Mouse (Mus musculus) right cerebral cortex, postnatal 10 days (tissue): ENCODE results near the gene Bcl11a.
A peak's percentile ranks its signal among the peaks of the same experiment; 100 is the strongest.

ENCODE experiments used
- DNase-seq, 2 experiments: peaks; one replicate each; pipeline ENCODE4 v3.0.0; 2021; ENCODE audit warnings: low spot score in 2 of 2

Bcl11a gene

DNA sequence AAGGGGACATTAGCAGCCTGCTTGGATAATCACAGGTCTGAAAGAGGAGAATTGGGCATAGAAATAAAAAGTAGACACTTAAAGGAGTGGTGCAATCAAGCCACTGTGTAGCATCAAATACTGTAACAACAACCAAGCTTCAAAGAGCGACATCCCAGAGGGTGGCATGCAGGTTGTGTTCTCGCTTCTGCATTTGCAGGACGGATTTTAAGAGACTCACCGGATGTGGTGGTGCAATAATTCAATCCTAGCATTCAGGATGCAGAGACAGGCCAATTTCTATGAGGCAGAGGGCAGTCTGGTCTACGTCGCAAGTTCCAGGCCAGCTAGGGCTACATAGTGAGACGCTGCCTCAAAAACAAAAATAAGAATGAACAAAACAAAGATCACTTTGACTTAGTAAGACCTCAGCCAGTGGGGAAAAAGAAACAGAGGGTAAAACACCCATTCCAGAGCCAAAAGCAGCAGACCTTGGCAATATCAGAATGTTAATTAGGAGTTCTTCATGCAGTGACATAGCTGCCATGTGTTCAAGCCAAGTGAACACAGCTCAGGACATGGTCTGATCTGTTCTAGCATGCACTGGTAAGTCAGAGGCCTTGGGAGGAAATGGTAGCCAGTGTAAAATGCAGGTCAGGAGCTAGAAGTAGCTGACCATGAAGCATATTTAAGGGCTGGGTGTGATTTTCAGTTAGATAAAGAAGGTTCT, 74.4 kb downstream of the Bcl11a start:
- no peak for DNase-seq

DNA sequence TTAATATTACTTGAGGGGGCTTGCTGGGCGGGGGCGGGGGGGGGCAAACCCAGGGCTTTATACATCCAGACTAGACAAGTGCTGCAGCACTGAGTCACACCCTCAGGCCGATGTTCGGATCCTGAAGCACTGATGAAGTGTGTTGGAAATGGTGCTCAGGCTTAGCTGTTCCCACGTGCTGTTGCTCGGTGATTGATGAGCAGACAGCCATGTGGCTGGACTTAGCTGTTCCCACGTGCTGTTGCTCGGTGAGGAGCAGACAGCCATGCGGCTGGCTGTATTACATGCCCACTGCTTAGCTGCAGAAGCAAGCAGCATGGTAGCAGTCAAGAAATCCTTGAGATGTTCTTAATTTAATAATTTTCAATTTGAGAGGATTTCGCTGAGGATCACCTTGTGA, 75.2 kb downstream of the Bcl11a start:
- no peak for DNase-seq

DNA sequence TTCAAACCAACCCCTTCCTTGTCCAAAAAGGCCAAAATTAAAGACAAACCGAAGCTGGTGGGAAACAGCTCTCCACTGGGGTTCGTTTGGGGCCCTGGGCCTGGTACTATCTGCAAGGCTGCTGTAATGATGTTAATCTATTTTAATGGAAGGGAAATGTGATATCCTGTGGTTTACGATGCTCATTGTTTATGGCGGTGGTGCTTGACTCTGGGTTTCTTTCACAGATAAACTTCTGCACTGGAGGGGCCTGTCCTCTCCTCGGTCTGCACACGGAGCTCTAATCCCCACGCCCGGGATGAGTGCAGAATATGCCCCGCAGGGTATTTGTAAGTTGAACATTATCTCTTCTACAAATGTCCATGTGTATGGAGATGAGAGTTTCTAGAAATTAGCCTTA, 80.2 kb downstream of the Bcl11a start:
- DNase-seq, result no peak

DNA sequence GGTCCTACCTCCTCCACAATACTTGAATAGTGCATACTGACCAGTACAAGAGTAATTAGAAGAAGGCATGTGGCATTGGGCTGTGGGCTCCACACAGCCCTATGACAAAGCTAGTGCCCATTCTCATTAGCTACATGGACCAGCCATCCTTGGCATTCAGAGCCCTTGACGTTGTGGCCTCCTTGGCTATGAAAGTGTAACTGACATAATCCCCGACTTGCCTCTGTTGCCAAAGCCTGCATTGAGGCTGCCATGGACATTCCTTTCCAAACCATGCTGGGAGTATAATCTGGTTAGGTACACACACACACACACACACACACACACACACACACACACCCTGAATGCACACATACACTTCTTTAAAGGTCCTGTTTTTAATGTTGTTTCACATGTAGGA, 81.8 kb downstream of the Bcl11a start:
- DNase-seq, result no peak

DNA sequence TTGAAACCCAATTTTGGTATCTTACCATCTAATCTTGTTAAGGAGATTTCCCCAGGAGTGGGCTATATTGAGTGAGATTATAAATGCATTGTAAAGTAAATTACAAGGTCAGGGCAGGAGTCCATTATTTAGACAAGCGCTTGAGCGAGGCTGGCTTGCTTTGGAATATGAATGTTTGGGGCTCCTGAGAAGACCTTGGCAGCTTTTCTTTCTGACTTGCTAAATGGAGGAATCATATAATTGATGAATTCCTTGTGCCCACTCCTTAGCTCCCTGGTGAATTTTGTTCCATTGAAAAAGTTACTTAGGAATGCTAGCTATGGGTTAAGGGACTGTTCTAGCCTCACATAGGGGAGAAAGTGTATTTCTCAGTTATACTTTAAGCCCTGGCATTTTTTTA, 83.6 kb downstream of the Bcl11a start:
- no peak for DNase-seq

DNA sequence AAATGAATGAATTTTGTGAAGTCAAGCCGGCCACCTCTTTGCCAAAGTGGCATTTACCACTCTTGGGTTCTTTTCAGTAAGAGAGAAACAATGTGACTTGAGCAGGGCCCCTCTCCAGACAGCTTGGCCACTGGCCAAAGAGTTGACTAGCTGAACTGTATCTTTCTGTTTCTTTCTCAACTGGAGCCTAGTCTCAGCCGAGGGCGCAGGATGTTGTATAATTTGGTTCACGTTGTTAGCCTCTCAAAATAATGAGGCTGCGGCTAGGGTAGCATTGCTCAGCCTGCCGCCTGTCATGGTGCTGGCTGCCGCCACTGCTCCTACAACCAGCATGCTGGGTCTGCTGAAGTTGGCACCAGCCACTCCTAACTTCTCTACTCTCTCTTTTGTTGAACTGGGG, 84.2 kb downstream of the Bcl11a start:
- peak; percentile 83 to 85 for DNase-seq

DNA sequence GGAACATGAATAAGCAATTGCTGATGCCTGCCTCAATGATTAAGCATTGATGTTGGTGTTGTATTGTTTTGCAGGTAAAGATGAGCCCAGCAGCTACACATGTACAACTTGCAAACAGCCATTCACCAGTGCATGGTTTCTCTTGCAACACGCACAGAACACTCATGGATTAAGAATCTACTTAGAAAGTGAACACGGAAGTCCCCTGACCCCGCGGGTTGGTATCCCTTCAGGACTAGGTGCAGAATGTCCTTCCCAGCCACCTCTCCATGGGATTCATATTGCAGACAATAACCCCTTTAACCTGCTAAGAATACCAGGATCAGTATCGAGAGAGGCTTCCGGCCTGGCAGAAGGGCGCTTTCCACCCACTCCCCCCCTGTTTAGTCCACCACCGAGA, 85.2 kb downstream of the Bcl11a start:
- no peak for DNase-seq

DNA sequence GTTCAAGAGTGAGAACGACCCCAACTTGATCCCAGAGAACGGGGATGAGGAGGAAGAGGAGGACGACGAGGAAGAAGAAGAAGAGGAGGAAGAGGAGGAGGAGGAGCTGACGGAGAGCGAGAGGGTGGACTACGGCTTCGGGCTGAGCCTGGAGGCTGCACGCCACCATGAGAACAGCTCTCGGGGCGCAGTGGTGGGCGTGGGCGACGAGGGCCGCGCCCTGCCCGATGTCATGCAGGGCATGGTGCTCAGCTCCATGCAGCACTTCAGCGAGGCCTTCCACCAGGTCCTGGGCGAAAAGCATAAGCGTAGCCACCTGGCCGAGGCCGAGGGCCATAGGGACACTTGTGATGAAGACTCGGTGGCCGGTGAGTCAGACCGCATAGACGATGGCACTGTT, 86.2 kb downstream of the Bcl11a start:
- DNase-seq, result no peak

DNA sequence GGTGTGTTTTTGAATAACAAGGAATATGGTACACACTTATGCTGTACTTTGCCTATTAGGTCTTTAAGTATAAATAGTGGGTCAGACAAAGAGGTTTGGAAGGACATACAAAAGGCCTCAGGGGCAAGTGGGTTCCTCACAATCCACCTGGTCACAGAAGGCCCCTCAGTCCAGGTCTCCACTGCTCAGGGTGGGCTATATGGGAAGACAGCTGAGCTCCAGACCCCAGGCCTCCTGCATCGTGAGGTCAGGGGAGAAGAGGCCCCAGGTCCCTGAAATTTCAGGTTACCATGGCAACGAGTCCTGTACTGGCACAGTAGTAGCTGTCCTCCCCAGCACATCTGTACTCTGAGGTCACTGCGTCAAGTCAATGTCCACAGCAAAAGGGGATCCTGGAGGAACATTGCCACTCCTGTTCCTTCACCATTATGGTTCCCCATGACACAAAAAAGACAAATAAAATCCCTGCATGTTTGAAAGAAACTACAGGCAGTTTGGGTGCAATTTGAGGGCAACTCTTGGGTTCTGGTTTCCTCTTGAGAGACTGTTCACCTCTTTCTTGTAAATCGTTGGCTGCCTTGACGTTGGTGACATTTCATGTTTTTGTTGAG, 93.9 kb downstream of the Bcl11a start:
- DNase-seq, result no peak

DNA sequence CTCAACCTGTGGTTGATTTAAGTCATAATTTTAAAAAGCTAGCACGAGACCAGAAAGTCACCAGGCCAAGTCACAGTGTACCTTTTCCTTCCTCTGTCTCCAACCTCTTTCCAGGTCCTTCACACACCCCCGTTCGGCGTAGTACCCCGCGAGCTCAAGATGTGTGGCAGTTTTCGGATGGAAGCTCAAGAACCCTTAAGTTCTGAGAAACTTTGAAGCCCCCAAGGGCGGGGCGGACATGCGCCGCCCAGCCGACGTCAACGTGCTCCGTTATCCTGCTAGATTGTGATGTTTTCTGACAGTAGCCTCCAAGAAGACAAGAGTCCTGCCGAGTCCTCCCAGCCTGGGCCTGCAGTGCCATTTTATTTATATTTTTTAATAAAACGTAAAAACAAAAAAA, 94.7 kb downstream of the Bcl11a start:
- DNase-seq, result no peak

DNA sequence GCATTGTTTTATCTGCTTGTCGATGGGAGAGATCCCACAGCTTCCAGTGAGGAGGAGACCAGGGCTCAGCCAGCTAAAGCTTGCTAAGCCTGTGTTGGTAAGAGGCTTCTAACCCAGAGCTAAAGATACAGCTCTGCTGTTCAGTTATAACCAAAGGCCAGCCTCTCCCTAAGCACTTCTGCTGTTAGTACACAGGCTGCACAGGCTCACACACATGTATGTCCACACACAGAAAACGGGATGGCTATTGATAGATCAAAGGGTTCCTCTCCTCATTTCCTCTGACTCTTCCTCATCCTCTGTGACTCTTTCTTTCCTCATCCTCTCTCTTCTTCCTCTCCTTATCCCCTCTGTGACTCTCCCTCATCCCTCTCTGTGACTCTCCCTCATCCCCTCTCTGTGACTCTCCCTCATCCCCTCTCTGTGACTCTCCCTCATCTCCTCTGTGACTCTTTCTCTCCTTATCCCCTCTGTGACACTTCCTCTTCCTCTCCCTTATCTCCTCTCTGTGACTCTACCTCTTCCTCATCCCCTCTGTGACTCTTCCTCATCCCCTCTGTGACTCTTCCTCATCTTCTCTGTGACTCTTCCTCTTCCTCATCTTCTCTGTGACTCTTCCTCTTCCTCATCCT, 96.4 kb downstream of the Bcl11a start:
- no peak for DNase-seq

DNA sequence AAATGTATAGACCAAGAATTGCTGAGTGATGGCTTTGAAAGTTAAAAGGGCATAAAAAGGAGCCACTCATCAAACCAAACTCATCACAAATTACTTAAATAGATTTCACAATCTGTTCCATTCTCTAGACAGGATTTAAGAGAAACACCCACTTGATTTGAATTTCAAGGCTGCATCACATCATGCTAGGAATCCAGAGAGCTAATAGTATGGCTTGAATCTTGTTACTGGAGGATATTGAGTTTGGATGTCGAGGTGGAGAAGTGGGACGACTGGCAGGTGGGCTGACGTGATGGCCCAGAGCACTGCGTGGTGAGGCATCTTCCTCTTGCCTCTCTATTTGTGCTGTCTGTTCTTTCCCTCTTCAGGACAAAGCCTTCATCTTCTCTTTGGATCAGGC, 99.6 kb downstream of the Bcl11a start:
- peak in 1 of 2 experiments; percentile 30 for DNase-seq

DNA sequence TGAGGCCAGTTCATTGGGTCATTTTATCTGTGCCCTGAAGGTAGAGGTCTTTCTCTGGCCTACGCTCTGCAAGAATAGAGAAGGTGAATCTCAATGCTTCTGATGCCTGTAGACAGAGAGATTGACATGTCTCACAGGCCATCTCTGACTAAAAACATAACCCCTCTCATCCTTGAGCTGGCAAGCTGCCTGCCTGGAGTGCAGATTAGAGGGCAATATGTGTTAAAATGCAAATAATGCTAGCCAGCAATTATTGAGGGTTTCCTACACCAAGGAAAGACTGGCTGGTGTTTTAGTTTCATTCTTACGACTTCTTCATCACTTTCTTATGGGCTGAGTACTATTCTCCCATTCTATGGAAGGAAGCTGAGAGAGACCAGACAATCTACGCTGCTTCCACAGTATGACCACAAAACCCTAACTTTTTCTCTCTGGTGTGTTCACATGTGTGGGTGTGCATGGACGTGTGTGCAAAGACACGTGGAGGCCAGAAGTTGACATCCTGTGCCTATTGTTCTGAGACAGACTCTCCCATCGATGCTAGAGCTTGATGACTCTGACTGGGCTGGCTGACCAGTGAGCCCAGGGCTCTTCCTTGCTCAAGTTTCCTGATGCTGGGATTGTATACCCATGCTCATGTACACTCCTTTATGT, 101.1 kb downstream of the Bcl11a start:
- no peak for DNase-seq

DNA sequence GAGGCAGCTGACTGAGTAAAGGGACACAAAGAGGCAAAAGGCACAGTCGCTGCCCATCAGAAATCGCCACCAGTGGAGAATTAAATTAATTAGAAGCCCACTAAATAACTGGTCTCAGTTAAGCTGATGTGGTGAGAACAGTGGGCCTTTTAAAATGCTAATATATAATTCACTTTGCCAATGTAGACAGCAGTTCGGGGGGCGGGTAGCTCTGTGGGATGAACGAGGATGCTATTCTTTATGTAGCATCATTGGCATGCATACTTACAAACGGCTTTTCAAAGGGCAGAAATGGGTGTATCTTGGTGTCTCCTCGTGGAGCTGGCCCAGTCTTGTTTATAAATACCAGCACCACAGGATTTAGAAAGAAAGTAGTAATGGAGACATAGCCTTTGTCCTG, 102.2 kb downstream of the Bcl11a start:
- DNase-seq, result no peak

DNA sequence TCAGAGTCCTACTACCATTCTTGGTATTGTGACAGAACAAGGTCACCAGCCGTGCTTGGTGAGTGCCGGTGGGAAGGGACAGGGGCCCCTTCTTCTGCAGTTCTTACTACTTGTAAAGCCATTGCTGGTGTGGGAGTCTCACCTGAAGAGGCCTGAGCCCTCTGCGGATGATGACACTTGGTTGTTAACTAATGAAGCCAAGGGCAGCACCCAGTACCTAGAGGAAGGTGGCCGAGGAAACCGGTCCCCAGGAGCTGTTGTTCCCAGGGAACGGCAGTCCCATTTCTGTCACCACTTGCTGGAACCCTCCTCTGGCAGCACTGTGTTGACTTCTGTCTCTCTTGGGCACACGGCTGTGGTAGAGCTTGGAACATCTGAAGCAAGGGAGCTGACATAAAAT, 105.6 kb downstream of the Bcl11a start:
- no peak for DNase-seq

DNA sequence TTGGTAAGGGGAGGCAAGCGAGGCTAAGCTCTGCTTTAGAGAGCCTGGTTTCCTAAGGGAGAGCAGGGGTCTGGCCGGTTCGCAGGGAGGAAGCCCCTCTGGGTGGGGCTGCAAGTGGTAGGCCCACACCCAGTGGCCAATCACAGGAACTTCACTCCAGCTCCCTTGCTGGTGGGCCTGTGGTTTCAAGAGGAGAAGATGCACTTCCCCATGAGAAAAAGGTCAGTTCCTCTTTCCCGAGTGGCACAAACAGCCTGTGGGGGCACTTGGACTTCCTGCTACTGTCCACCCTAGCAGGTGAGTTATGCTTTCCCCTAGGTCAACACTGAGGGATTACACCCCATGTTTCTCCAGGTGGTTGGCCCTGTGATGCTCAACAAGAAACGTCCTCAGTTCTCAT, 107.1 kb downstream of the Bcl11a start:
- DNase-seq, result no peak

DNA sequence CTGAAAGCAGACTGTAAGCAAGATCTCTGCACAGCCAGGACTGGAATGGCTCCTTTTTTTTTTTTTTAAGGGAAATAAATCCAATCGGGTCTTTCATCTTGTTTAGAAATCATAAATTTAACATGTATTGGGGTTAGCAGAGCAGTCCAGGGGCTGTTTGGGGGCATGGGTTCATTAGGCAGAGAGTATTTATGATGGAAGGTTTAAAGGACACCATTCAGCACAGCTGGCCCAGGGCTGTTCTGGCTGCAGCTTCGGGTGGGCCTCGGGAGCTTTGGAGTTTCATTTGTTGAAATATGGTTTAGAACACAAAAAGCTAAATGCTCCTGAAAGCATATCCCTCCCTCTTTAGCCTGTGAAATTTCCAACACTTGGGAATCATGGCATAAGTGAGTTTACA, 112.6 kb downstream of the Bcl11a start:
- DNase-seq, result no peak

DNA sequence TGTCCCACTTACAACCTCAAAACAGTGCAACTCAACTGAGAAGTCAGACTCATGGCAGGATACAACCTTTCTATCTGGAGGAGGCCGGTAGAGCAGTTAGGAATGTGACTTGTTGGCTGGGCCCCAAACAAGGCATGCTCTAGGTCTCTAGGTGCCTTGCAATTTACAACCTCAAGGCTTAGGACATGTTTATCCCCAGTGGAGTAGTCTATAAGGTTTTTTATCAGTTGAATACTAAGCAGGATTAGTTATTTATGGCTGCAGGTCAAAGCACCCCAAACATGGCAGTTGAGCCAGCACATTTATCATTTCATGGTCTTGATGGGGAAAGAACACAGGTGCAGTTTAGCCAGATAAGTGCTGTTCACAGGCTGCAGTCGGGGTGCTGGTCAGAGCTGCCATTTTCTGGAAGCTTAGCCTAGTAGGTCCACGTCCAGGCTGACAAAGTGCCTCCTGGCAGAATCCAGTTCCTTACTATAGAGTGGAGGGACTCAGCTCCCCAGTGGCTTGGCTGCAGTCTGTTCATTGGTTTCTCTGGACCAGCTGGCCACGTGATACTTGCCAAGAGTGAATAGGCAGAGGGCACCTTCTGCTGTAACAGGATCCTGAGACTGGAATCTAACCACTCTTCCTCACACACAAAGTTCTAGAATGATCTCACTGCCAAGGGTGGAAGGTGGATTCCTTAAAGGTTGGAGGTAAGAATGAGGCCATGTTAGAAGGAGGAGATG, 118.8 kb downstream of the Bcl11a start:
- no peak for DNase-seq

DNA sequence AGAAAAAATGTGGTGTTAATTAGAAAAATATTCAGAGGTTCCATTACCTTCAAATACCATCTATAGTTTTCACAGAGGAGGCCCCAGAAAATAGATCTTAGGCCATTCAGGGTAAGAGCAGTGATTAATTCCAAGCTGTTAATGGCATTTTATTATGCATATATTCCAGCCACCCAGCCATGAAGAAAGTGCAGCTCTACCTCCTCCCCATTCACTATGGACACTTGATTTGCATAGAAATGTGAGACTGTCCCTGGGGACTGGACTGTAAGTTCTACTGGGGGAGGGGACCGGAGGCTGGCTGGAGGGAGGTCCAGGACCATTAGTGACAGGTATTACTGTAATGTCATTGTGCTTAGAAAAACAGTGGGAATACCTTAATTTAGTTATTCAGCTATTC, 119.6 kb downstream of the Bcl11a start:
- no peak for DNase-seq

DNA sequence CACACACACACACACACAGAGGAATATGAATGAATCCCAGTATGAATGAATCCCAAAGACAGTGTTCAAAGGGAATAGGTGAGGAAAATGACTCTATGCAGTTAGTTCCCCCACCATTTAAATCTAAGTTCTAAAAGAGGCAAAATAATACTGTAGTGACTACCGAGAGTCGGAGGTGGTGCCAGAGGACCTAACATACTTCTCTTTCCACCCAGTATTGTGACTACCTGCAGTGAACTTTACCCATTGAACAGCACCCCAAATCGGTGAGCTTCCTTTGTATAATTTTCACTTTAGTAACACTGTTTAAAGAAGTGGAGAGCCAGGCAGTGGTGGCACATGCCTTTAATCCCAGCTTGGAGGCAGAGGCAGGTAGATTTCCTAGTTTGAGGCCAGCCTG, 121.7 kb downstream of the Bcl11a start:
- DNase-seq, result no peak

DNA sequence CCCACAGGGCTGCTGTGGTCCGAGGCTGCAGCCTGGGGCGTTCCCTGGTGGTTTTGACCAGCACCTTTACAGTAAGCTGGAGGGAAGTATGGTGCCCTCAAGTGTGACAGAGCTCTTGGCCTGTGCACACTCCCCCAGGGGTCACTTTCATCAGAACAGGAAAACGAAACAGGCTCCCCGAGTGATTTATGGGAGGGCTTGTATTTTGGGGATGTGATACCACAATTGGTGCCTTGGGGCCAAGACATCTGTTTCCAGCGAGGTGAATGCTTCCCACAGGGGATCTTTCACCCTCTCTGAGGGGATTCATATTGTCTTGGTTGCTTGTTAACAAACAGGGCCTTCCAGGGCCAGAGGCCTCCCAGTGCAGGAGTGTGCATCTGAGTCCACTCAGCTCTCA, 122.5 kb downstream of the Bcl11a start:
- no peak for DNase-seq

DNA sequence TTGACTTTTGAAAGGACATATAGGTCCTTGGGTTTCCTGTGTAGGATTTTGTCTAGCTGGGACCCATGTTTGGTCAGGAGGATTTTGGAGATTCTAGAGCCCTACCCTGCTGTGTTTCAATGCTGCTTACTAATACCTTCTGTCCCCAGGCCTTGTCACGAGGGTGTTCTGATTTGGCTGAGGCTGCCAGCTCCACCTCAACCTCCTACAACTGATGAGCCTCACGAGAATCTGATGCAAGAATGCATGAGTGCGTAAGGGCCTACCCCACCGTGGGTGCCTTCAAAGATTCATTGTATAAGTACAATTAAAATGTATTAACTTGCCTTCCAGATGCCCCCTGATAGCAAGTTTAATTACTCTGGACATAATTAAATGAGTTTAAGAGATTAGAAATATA, 123.4 kb downstream of the Bcl11a start:
- no peak for DNase-seq
